ENCODE assay signal across 18 mouse cellular contexts in the genomic region with DNA sequence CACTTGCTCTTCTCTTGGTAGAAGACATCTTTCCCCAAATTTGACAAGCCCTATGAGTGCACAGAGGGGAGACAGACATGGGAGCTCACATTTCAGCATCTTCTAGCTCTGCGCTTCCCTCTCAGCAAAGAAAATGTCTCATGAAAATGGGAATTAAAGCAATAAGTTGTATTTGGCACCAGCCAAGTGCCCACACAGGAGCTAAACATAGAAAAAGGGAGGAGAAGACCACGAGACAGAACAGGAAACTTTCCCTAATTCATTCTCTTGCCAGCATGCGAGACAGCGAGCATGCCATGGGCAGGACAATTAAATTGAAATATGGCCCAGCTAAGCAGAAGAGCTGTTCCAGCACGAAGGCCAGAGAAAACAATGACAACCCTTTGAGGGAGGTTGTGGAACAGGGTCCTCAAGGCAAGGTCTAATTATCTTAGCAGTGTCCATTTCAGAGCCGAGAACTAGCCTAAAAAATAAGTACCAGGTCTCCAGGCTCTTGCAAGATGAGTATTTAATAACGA.
DNase-seq lines count a peak whose midpoint lies in the region; ATAC-seq lines count a peak whose summit lies in the region.
"Had no signal": no experiment of that assay in that cellular context is flagged by ENCODE, and none has a peak within 500 bp of the region (broad histone marks: within the 10 kb centered on the region; RNA-seq: fewer than 3 reads in every experiment).

No protein-coding gene starts in this region.

- no peak for ATAC-seq in hindbrain, embryonic 12.5 days (ENCODE audit: low FRiP score)
- ATAC-seq: forebrain, postnatal 0 days had no signal

- H3K9ac ChIP-seq in hindbrain, embryonic 12.5 days, result no peak overlapping the region
- H3K9ac ChIP-seq: embryonic facial prominence, embryonic 12.5 days; forebrain, postnatal 0 days had no signal

- H3K4me1 ChIP-seq in hindbrain, embryonic 10.5 days (replicated peaks), result peaks cover 27% of the 10 kb centered on the region
- H3K4me1 ChIP-seq in hindbrain, embryonic 12.5 days, result peaks cover 2% of the 10 kb centered on the region; the same call in 1 of the 2 replicates
- H3K4me1 ChIP-seq: embryonic facial prominence, embryonic 12.5 days; heart, embryonic 10.5 days had no signal

- peak; percentile 20 for DNase-seq in adrenal gland, adult 2 months
- DNase-seq in adrenal gland, postnatal 10 days, result no peak
- no peak for DNase-seq in hindbrain, embryonic 10.5 days (ENCODE audit: low spot score)
- peak; percentile 11 for DNase-seq in kidney, postnatal 14 days
- DNase-seq in kidney, adult 11 months, result no peak
- peak; percentile 15 for DNase-seq in right cerebral cortex, adult 18-20 months
- no peak for DNase-seq in right cerebral cortex, postnatal 25 days
- DNase-seq: cerebellum, adult 11 months; cerebellum, adult 9-11 months; forebrain, postnatal 0 days; kidney, adult 9 months; lung, postnatal 4 days; thymus, adult 2 months; thymus, postnatal 4 days had no signal

- H3K9me3 ChIP-seq in hindbrain, embryonic 10.5 days, result no peaks in the 10 kb centered on the region
- H3K9me3 ChIP-seq in hindbrain, embryonic 12.5 days (replicated peaks), result no peaks in the 10 kb centered on the region
- H3K9me3 ChIP-seq: embryonic facial prominence, embryonic 12.5 days; heart, embryonic 10.5 days had no signal

- 74% methylated on average over 7 of the region's 7 CpGs for WGBS in hindbrain, embryonic 10.5 days
- WGBS in hindbrain, embryonic 12.5 days, result 67% methylated on average over 7 of the region's 7 CpGs

- H3K27ac ChIP-seq in hindbrain, embryonic 10.5 days, result peak overlapping the region; percentile 73
- H3K27ac ChIP-seq in hindbrain, embryonic 12.5 days, result no peak overlapping the region
- H3K27ac ChIP-seq: embryonic facial prominence, embryonic 12.5 days; heart, embryonic 10.5 days; stomach, postnatal 0 days had no signal

- no peak overlapping the region for H3K4me3 ChIP-seq in hindbrain, embryonic 10.5 days
- H3K4me3 ChIP-seq in hindbrain, embryonic 12.5 days, result no peak overlapping the region
- H3K4me3 ChIP-seq: embryonic facial prominence, embryonic 12.5 days; heart, embryonic 10.5 days had no signal

- H3K36me3 ChIP-seq in hindbrain, embryonic 10.5 days, result no peaks in the 10 kb centered on the region
- no peaks in the 10 kb centered on the region for H3K36me3 ChIP-seq in hindbrain, embryonic 12.5 days
- H3K36me3 ChIP-seq: embryonic facial prominence, embryonic 12.5 days; heart, embryonic 10.5 days had no signal

- H3K4me2 ChIP-seq in hindbrain, embryonic 12.5 days (replicated peaks), result no peak overlapping the region
- H3K4me2 ChIP-seq: embryonic facial prominence, embryonic 12.5 days had no signal

- no peaks in the 10 kb centered on the region for H3K27me3 ChIP-seq in hindbrain, embryonic 10.5 days (ENCODE audit: insufficient read depth, poor library complexity, severe bottlenecking)
- H3K27me3 ChIP-seq in hindbrain, embryonic 12.5 days, result no peaks in the 10 kb centered on the region; the same call in 1 of the 2 replicates
- H3K27me3 ChIP-seq: embryonic facial prominence, embryonic 12.5 days had no signal

Comparison
In these comparisons a context has a peak if more than half of its experiments do, and no peak if none do; other contexts are left out.
1. DNase-seq: peak in adrenal gland, adult 2 months (single experiment), kidney, postnatal 14 days (single experiment) and right cerebral cortex, adult 18-20 months (single experiment); none in adrenal gland, postnatal 10 days (single experiment), hindbrain, embryonic 10.5 days (single experiment), kidney, adult 11 months (single experiment) and right cerebral cortex, postnatal 25 days (single experiment).